Mouse (Mus musculus): ENCODE measurements around the gene Lta. TPM values are rescaled to one million over a fixed set of nuclear protein-coding genes. Genes with fewer than 3 reads are reported as not detected.
"Not testable (repeated sequence)": the region's sequence is repeated elsewhere in the genome, so short reads cannot be mapped to it uniquely, and the experiment has no call there.

Gene Lta
- total RNA-seq, 2 experiments from 2014 or later = 0.51 to 1.1 TPM

DNA sequence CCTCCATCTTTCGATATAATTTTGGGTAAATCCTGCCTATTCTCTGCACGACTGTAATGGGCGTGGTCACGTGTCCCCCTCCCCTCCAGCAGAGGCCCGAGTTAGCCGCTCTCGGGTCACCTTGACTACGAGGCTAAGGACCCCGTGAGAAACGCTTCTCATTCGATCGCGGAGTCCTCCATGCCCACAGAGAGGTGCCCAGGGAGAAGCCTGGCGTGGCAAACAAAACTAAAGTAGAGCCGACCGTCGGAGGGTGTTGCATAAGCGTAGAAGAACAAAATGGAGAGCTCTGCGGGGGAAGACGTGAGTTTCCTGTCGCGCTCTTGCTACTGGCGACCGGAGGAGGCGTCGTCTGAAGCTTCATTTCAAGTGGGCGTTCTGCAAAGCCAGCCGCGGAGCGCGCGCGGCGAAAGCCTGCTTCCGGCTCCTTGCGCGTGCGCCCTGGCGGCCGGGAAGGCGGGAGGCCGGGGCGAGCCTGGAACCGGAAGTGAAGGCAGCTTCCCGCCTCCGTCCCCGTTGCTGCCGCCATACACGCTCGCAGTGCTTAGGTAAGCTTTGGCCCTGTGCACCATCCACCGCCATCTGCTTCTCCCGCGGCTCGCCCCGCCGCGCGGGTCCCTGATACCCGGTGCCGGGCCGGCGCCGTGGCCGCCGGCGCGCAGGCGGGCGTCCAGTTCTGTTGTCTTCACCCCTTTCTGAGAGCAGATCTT lies 36.3 kb upstream of the Lta start, which contains the start of gene Ddx39b:
Gene Ddx39b, plus strand, starts transcription at position 442 of the 710 bp plus-strand sequence.
- intact Hi-C loops (cut with DNase I) = no loop called here

GRCm38 (mm10) chr17:35240384-35241304 lies 35.5 kb upstream of the Lta start:
- intact Hi-C loops (cut with DNase I) = no loop called here
- DNase-seq (ENCODE audit: extremely low spot score in 1 of 2, low spot score in 2 of 2) = no peak

More for the DNA sequence above, 36.3 kb upstream of the Lta start, which contains the start of gene Ddx39b:
- peak; percentile 94 to 98 for DNase-seq (ENCODE audit: extremely low spot score in 1 of 2, low spot score in 2 of 2)

DNA sequence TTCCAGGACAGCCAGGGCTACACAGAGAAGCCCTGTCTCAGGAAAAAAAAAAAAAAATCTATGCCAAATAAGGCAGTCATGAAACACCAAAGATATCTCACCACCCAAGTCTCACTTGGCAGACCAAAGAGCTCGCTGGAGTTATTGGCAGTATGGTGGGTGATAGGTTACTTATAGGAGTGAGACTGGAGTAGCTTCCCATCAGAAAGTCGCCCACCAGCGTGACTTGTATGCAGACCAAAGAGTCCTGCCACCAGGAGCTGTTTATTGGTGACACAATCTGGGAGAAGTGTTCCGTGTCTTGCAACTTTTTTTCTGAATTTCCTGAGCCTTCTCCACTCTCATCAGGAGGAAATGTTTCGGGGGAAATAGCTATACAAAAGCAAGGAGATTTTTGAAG lies 34.5 kb upstream of the Lta start:
- intact Hi-C loops (cut with DNase I) = no loop called here
- DNase-seq (ENCODE audit: extremely low spot score in 1 of 2, low spot score in 2 of 2) = no peak

DNA sequence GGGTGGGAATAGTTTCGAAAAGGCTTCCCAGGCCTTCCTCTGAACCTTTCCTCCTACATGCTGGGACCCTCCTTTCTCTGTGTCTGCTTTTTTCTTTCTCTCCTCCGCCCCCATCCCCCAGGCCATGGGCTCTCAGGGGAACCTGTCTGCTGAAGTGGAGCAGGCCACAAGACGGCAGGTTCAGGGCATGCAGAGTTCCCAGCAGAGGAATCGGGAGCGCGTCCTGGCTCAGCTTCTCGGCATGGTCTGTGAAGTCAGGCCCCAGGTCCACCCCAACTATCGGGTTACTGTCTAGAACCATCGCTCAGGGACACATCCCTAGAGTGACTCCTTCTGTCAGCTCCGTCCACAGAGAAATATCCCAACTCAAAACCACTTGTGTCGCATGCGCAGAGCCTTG lies 32.4 kb upstream of the Lta start:
- intact Hi-C loops (cut with DNase I) = no loop called here
- DNase-seq (ENCODE audit: extremely low spot score in 1 of 2, low spot score in 2 of 2) = no peak

- no peak for DNase-seq (ENCODE audit: extremely low spot score in 1 of 2, low spot score in 2 of 2)
- intact Hi-C loops (cut with DNase I) = no loop called here
Measured at GRCm38 (mm10) chr17:35236996-35237395, 31.8 kb upstream of the Lta start.

- DNase-seq (ENCODE audit: extremely low spot score in 1 of 2, low spot score in 2 of 2) = peak; percentile 96 to 98
- intact Hi-C loops (cut with DNase I) = no loop called here
Measured at GRCm38 (mm10) chr17:35236390-35236746, 31.2 kb upstream of the Lta start.

- peak; percentile 91 to 94 for DNase-seq (ENCODE audit: extremely low spot score in 1 of 2, low spot score in 2 of 2)
- intact Hi-C loops (cut with DNase I) = no loop called here
Measured at GRCm38 (mm10) chr17:35235614-35236389, 30.7 kb upstream of the Lta start, which contains the start of gene Nfkbil1. TSS of gene Nfkbil1 (minus strand) at chr17:35235792.

DNA sequence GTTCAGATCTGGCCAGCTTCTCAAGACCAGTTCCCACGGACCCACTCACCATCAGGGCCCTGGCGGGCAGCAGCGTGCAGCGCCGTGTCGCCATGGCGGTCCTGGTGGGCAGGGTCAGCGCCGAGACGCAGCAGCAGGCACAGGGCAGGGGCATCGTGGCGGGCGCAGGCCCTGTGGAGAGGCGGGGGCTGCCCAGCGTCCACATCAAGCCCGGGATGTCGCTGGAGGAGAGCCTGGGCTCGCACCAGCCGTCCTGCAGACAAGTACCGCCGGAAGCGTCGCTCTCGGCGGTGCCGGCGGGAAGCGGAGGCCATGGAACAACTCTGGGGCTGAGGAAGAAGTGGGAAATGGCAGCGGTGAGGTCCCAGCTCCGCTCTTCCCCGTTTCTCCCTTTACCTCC lies 29.8 kb upstream of the Lta start:
- peak in 1 of 2 experiments; percentile 72 for DNase-seq (ENCODE audit: extremely low spot score in 1 of 2, low spot score in 2 of 2)
- intact Hi-C loops (cut with DNase I) = no loop called here

DNA sequence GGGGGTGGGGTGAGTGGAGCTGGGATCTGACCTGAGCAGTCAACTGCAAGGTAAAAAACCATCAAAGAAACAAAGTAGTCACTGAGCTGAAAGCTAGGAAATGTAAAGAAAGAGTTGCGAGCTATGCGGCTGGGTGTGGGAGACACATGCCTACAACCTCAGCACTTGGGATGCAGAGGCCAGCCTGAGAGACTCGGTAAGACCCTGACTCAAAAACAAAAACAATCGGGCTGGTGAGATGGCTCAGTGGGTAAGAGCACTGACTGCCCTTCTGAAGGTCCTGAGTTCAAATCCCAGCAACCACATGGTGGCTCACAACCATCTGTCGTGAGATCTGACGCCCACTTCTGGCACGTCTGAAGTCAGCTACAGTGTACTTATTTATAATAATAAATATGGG lies 28.9 kb upstream of the Lta start:
- intact Hi-C loops (cut with DNase I); DNase-seq (ENCODE audit: extremely low spot score in 1 of 2, low spot score in 2 of 2): not testable (repeated sequence)

- DNase-seq (ENCODE audit: extremely low spot score in 1 of 2, low spot score in 2 of 2) = no peak
- intact Hi-C loops (cut with DNase I) = no loop called here
Measured at GRCm38 (mm10) chr17:35233114-35233980, 28.2 kb upstream of the Lta start, which contains the start of gene Atp6v1g2. TSS of gene Atp6v1g2 (plus strand) at chr17:35233660.

- intact Hi-C loops (cut with DNase I) = loop anchor here (1.0 kb wide), 1 partner anchor 63 kb away; no protein-coding TSS in a partner anchor
- DNase-seq (ENCODE audit: extremely low spot score in 1 of 2, low spot score in 2 of 2) = no peak
Measured at GRCm38 (mm10) chr17:35232659-35233058, 27.5 kb upstream of the Lta start.

DNA sequence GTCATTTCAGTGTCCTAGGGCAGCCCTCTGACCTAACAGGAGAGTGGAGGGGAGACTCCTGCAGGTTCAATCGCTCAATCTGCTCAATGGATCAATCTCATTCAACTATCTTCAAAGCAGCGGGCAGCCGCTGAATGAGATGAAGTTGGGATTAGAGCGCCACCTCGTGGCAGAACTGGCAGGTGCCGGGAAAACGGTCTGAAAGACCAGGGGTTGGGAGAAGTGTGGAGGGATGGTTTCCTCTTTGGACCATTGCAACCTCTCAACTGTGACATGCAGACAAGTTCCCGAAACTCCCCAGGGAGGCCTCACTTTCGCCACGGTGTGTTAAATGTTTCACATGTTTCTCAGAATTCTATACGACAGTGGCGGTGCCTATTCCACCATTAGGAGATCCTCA lies 26.9 kb upstream of the Lta start:
- peak; percentile 83 to 85 for DNase-seq (ENCODE audit: extremely low spot score in 1 of 2, low spot score in 2 of 2)
- intact Hi-C loops (cut with DNase I) = loop anchor here (1.0 kb wide), 1 partner anchor 63 kb away; no protein-coding TSS in a partner anchor

DNA sequence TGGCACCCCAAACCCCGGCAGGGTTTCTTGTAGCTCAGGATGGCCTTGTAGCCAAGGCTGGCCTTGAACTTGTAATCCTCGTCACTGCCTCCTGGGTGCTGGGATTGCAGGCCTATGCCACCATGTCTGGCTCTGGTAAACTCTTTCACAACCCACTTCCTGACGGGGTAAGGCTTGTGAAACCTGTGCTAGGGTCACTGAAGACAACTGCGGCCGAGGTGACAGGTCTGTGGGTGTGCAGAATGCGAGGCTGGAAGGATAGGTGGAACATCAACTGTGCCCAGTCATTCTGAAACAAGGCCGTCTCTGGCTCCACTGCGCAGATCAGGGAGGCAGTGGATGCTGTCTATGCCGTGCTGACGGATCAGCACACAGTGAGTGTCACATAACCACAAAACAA lies 25.9 kb upstream of the Lta start:
- no peak for DNase-seq (ENCODE audit: extremely low spot score in 1 of 2, low spot score in 2 of 2)
- intact Hi-C loops (cut with DNase I) = no loop called here

GRCm38 (mm10) chr17:35226561-35227046 lies 21.5 kb upstream of the Lta start:
- no peak for DNase-seq (ENCODE audit: extremely low spot score in 1 of 2, low spot score in 2 of 2)
- intact Hi-C loops (cut with DNase I) = no loop called here

DNA sequence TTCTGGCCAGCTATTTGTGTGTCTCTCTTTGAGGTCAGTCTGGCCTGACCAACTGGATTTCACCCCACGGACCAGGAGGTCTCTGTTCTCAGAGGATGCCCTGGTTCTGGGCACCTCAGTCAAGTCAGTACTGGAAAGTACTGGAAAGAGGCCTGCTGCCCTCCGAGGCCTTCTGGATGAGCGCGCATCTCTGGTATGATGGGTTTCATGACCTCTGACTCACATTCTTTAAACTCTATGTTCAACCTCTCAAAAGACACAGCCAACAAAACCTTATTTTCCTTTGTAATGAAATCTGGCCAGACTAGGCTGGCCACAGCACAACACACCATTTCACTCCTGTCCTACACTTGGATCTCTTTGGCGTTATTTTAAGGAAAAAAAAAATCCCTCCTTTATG lies 20.3 kb upstream of the Lta start:
- DNase-seq (ENCODE audit: extremely low spot score in 1 of 2, low spot score in 2 of 2) = no peak
- intact Hi-C loops (cut with DNase I) = no loop called here

DNA sequence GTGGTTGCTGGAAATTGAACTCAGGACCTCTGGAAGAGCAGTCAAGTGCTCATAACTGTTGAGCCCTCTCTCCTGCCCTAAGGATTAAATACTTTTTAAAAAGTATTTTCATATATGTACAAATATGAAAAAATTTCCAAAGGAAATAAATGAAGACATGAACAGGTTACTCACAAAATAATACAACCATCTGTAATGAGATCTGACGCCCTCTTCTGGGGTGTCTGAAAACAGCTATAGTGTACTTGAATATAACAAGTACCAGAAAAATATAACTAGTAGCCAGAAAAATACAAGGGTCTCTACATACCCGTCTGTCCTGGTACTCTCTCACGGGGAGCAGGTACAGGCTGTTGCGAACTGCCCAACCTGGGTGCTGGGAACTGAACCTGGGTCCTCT lies 19.5 kb upstream of the Lta start:
- no peak for DNase-seq (ENCODE audit: extremely low spot score in 1 of 2, low spot score in 2 of 2)

DNA sequence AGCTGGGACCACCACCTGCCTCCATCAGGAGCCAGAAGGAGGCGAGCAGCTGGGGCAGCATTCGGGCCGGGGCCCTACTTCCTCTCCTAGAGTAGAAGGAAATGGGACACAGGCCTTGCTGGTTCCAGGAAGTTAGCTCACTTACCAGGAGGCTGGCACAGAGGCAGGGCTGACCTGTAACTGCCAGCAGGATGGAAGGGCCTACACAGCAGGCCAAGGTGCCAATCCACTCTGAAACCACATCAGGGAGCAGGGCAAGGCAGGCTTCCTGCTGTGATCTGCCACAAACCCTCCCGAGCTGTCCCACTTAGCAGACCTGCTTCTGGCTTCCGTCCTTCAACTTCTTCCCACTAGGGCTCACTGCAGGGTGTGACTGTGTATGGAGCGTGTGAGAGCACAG lies 17.1 kb upstream of the Lta start:
- intact Hi-C loops (cut with DNase I) = no loop called here
- DNase-seq (ENCODE audit: extremely low spot score in 1 of 2, low spot score in 2 of 2) = peak in 1 of 2 experiments; percentile 54

More for the DNA sequence above, 19.5 kb upstream of the Lta start:
- intact Hi-C loops (cut with DNase I) = no loop called here
